Comparison of ENCODE assay signal across 31 mouse cellular contexts in the genomic region with DNA sequence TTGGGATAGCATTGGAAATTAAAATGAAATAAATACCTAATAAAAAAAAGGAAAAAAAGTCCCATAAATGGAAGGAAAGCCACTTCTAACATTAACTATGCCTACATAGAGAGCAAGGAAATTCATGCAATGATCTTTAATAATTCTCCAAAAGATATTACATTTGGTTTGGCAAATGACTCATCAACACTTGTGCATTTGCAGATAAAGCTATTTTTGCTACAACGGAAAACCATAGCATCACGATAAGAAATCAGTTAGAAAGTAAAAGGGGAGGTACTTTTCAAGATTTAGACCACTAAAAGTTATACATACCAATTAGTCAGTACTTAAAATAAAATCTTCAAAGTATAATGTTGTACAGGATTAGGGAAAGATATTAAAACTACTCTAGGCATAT.
"Had no signal": no experiment of that assay in that cellular context is flagged by ENCODE, and none has a peak within 500 bp of the region (broad histone marks: within the 10 kb centered on the region; RNA-seq: fewer than 3 reads in every experiment).

No protein-coding gene starts in this region.

- H3K4me3 ChIP-seq: limb, embryonic 10.5 days; limb, embryonic 12.5 days; limb, embryonic 13.5 days; limb, embryonic 15.5 days; liver, embryonic 12.5 days; liver, embryonic 13.5 days; liver, embryonic 15.5 days; lung, embryonic 15.5 days; megakaryocyte, embryonic 14.5 days; midbrain, embryonic 10.5 days; midbrain, embryonic 12.5 days; midbrain, embryonic 13.5 days; midbrain, embryonic 15.5 days; myocyte; neural tube, embryonic 12.5 days had no signal

- H3K36me3 ChIP-seq: limb, embryonic 10.5 days; limb, embryonic 12.5 days; limb, embryonic 13.5 days; limb, embryonic 15.5 days; liver, embryonic 12.5 days; liver, embryonic 13.5 days; liver, embryonic 15.5 days; lung, embryonic 15.5 days; midbrain, embryonic 10.5 days; midbrain, embryonic 12.5 days; midbrain, embryonic 13.5 days; midbrain, embryonic 15.5 days; neural tube, embryonic 12.5 days had no signal

- H3K27ac ChIP-seq: limb, embryonic 10.5 days; limb, embryonic 12.5 days; limb, embryonic 13.5 days; limb, embryonic 15.5 days; liver, embryonic 12.5 days; liver, embryonic 13.5 days; liver, embryonic 14.5 days; liver, embryonic 15.5 days; lung, embryonic 15.5 days; macrophage; midbrain, embryonic 10.5 days; midbrain, embryonic 12.5 days; midbrain, embryonic 13.5 days; midbrain, embryonic 15.5 days; neural tube, embryonic 12.5 days had no signal

- H3K27me3 ChIP-seq: limb, embryonic 12.5 days; limb, embryonic 13.5 days; limb, embryonic 15.5 days; liver, embryonic 12.5 days; liver, embryonic 13.5 days; liver, embryonic 15.5 days; lung, embryonic 15.5 days; megakaryocyte, embryonic 14.5 days; midbrain, embryonic 12.5 days; midbrain, embryonic 13.5 days; midbrain, embryonic 15.5 days; neural tube, embryonic 12.5 days had no signal

- H3K4me2 ChIP-seq: limb, embryonic 12.5 days; limb, embryonic 13.5 days; limb, embryonic 15.5 days; liver, embryonic 11.5 days; liver, embryonic 12.5 days; liver, embryonic 13.5 days; liver, embryonic 15.5 days; lung, embryonic 14.5 days; lung, embryonic 15.5 days; midbrain, embryonic 11.5 days; midbrain, embryonic 12.5 days; midbrain, embryonic 13.5 days; midbrain, embryonic 15.5 days; neural tube, embryonic 12.5 days had no signal

- DNase-seq: left cerebral cortex, postnatal 4 days; liver; liver, embryonic 13.5 days; liver, postnatal 0 days; lung, adult 18-20 months; lung, adult 2 months; lung, embryonic 14.5 days; lung, postnatal 10 days; lung, postnatal 36 days; lung, postnatal 4 days; midbrain, embryonic 14.5 days had no signal

- ATAC-seq: liver, embryonic 12.5 days; liver, postnatal 0 days; lung, postnatal 0 days; midbrain, embryonic 13.5 days; midbrain, embryonic 15.5 days; midbrain, embryonic 16.5 days had no signal

- H3K4me1 ChIP-seq: limb, embryonic 10.5 days; limb, embryonic 12.5 days; limb, embryonic 13.5 days; limb, embryonic 15.5 days; liver, embryonic 12.5 days; liver, embryonic 13.5 days; liver, embryonic 15.5 days; lung, embryonic 15.5 days; midbrain, embryonic 10.5 days; midbrain, embryonic 12.5 days; midbrain, embryonic 13.5 days; midbrain, embryonic 15.5 days; neural tube, embryonic 12.5 days had no signal

- H3K9ac ChIP-seq: limb, embryonic 12.5 days; limb, embryonic 13.5 days; limb, embryonic 15.5 days; liver, embryonic 12.5 days; liver, embryonic 13.5 days; liver, embryonic 14.5 days; liver, embryonic 15.5 days; liver, postnatal 0 days; lung, embryonic 14.5 days; lung, embryonic 15.5 days; midbrain, embryonic 12.5 days; midbrain, embryonic 13.5 days; midbrain, embryonic 15.5 days; neural tube, embryonic 12.5 days had no signal

- H3K9me3 ChIP-seq: limb, embryonic 10.5 days; limb, embryonic 12.5 days; limb, embryonic 13.5 days; limb, embryonic 15.5 days; liver, embryonic 12.5 days; liver, embryonic 13.5 days; liver, embryonic 15.5 days; lung, embryonic 15.5 days; megakaryocyte, embryonic 14.5 days; midbrain, embryonic 10.5 days; midbrain, embryonic 12.5 days; midbrain, embryonic 13.5 days; midbrain, embryonic 15.5 days; neural tube, embryonic 12.5 days had no signal
